Mouse (Mus musculus): ENCODE measurements at regions not wholly inside any gene's neighbourhood (a gene's known extent, or its start where the extent isn't known, plus 50 kb on each side); places are given as distances from the start of the nearest gene placed in this dataset.

DNA sequence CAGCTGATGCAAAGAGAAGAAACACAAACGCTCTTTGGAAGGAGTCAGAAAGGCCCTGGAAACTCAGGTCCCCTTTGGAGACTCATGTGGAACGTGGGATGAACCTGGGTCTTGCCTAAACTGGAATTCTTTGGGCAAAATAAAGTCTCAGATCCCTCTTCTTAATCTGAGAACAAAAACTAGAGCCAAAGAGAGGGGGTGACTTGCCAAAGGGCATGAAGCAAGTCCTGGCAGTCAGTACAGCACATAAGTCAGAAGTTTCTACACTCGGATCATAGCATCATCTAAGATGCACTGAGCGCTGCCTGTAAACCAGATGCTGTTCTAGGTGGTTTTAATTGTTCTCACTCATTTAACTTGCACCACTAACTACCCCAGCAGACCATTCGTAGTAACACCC, 101.8 kb upstream of the Usp24 start:
- H3K4me3 ChIP-seq (replicated peaks; ENCODE audit: low read length): no peak overlapping the region
- DNase-seq (ENCODE audit: low spot score): no peak

DNA sequence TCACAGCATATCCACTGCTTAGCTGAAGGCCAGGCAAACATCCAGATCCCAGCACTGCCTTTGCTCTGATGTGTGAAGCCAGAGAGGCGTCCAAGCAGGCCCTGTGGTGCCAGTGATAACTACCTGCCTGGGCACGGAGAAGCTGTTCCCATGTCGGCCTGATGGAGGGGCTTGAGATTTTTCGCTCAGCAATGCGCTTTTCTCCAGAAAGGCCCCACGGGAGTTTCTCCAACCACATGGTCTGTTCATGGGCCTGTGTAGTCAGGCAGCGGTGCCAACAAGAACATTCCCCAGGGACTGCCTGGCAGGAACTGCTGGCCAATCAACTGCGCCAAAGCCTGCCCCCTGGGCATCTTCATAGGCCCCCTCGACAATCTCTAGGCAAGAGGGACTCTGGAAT, 95.4 kb upstream of the Usp24 start:
- Histone ChIP-seq H3K4me2 (replicated peaks; ENCODE audit: low read depth, low read length, severe bottlenecking) (no peak overlapping the region), H3K36me3 (ENCODE audit: control insufficient read depth, insufficient read depth, low read length) (no peaks in the 10 kb centered on the region), H3K27me3 (ENCODE audit: control insufficient read depth, insufficient read depth, low read length) (no peaks in the 10 kb centered on the region), H3K9ac (ENCODE audit: low read depth, low read length, severe bottlenecking) (no peak overlapping the region), H3K9me3 (ENCODE audit: control insufficient read depth, low read length) (no peaks in the 10 kb centered on the region), H3K4me1 (ENCODE audit: control insufficient read depth, insufficient read depth, low read length) (peaks cover 18% of the 10 kb centered on the region), H3K27ac (replicated peaks; ENCODE audit: low read depth, low read length) (no peak overlapping the region), H3K4me3 (replicated peaks; ENCODE audit: low read length) (no peak overlapping the region)
- DNase-seq (ENCODE audit: low spot score) (peak; percentile 61), ATAC-seq (ENCODE audit: low FRiP score, low read depth) (no peak; the same call in 1 of the 2 replicates)
- WGBS: 33% methylated on average over 9 of the region's 9 CpGs
- no peak for TF ChIP-seq POLR2A (IDR thresholded peaks at IDR 0.05; ENCODE audit: borderline replicate concordance, extremely low read depth, insufficient read depth, insufficient read length)

More for the DNA sequence above, 101.8 kb upstream of the Usp24 start:
- Histone ChIP-seq H3K9me3 (ENCODE audit: control insufficient read depth, low read length) (no peaks in the 10 kb centered on the region), H3K36me3 (ENCODE audit: control insufficient read depth, insufficient read depth, low read length) (no peaks in the 10 kb centered on the region), H3K27me3 (ENCODE audit: control insufficient read depth, insufficient read depth, low read length) (no peaks in the 10 kb centered on the region), H3K4me1 (ENCODE audit: control insufficient read depth, insufficient read depth, low read length) (no peaks in the 10 kb centered on the region), H3K27ac (replicated peaks; ENCODE audit: low read depth, low read length) (no peak overlapping the region), H3K4me2 (replicated peaks; ENCODE audit: low read depth, low read length, severe bottlenecking) (no peak overlapping the region), H3K9ac (ENCODE audit: low read depth, low read length, severe bottlenecking) (no peak overlapping the region)
- TF ChIP-seq POLR2A (IDR thresholded peaks at IDR 0.05; ENCODE audit: borderline replicate concordance, extremely low read depth, insufficient read depth, insufficient read length): no peak
- ATAC-seq (ENCODE audit: low FRiP score, low read depth): no peak
- 69% methylated on average over 5 of the region's 5 CpGs for WGBS

DNA sequence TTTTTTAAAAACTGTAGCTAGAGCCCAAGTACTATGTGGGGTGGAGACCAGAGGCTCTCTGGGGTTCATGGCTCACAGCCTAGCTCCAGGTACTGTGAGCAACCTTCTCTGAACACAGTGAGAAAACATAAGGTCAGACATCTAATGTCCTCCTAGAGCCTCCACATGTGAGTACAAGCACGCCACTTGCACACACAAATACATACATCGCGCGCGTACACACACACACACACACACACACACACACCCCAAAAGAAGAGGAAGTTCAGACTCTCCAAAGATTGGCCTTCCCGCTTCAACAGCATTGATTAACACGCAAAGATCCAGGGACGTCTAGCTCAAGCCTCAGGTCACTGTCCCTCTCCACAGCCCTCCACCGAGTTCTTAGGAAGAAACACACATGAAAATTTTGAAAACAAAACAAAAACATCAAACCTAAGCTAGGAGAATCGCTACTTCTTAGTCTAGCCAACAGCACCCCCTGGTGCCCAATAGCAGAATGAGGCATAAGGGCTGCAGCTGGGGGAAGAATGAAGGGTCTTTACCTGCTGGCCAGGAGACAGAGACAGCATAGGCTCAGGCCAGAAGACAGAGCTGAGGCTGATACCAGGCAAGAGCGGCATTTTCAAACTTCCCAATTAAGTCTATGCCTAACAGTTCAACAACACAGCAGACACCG, 90.7 kb upstream of the Usp24 start:
- Histone ChIP-seq H3K9me3 (ENCODE audit: control insufficient read depth, low read length) (no peaks in the 10 kb centered on the region), H3K9ac (ENCODE audit: low read depth, low read length, severe bottlenecking) (no peak overlapping the region), H3K27ac (replicated peaks; ENCODE audit: low read depth, low read length) (no peak overlapping the region), H3K4me1 (ENCODE audit: control insufficient read depth, insufficient read depth, low read length) (peaks cover 16% of the 10 kb centered on the region), H3K4me2 (replicated peaks; ENCODE audit: low read depth, low read length, severe bottlenecking) (no peak overlapping the region), H3K27me3 (ENCODE audit: control insufficient read depth, insufficient read depth, low read length) (no peaks in the 10 kb centered on the region), H3K36me3 (ENCODE audit: control insufficient read depth, insufficient read depth, low read length) (no peaks in the 10 kb centered on the region), H3K4me3 (replicated peaks; ENCODE audit: low read length) (no peak overlapping the region)
- no peak for TF ChIP-seq POLR2A (IDR thresholded peaks at IDR 0.05; ENCODE audit: borderline replicate concordance, extremely low read depth, insufficient read depth, insufficient read length)
- no peak for ATAC-seq (ENCODE audit: low FRiP score, low read depth)
- peak; percentile 73 for DNase-seq (ENCODE audit: low spot score)
- WGBS: 47% methylated on average over 12 of the region's 12 CpGs

DNA sequence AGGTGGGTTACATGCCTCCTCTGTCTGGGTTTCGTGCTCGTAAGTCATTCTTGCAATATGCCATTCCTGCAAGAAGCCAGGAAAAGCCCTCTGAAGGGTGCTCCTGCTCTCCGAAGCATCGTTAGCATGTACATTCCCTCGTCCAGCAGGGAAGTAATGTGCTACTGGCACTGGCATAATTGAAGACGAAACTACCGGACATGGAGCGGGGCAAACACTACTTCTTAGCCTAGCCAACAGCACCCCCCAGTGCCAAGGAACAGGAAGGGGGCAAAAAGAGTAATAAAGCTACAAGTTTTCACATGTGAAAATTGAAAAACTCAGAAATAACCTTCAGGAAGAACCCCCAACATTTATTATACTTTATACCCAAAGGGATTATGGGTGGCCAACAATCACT, 88.6 kb upstream of the Usp24 start:
- no peak overlapping the region for H3K27ac ChIP-seq (replicated peaks; ENCODE audit: low read depth, low read length)
- 50% methylated on average over 8 of the region's 8 CpGs for WGBS
- H3K4me2 ChIP-seq (replicated peaks; ENCODE audit: low read depth, low read length, severe bottlenecking): no peak overlapping the region
- H3K9me3 ChIP-seq (ENCODE audit: control insufficient read depth, low read length): no peaks in the 10 kb centered on the region
- H3K27me3 ChIP-seq (ENCODE audit: control insufficient read depth, insufficient read depth, low read length): no peaks in the 10 kb centered on the region
- no peak overlapping the region for H3K9ac ChIP-seq (ENCODE audit: low read depth, low read length, severe bottlenecking)
- ATAC-seq (ENCODE audit: low FRiP score, low read depth): no peak
- H3K4me1 ChIP-seq (ENCODE audit: control insufficient read depth, insufficient read depth, low read length): peaks cover 8% of the 10 kb centered on the region; the same call in 1 of the 2 replicates
- H3K36me3 ChIP-seq (ENCODE audit: control insufficient read depth, insufficient read depth, low read length): no peaks in the 10 kb centered on the region
- no peak for DNase-seq (ENCODE audit: low spot score)
- H3K4me3 ChIP-seq (replicated peaks; ENCODE audit: low read length): no peak overlapping the region
- TF ChIP-seq POLR2A (IDR thresholded peaks at IDR 0.05; ENCODE audit: borderline replicate concordance, extremely low read depth, insufficient read depth, insufficient read length): no peak

DNA sequence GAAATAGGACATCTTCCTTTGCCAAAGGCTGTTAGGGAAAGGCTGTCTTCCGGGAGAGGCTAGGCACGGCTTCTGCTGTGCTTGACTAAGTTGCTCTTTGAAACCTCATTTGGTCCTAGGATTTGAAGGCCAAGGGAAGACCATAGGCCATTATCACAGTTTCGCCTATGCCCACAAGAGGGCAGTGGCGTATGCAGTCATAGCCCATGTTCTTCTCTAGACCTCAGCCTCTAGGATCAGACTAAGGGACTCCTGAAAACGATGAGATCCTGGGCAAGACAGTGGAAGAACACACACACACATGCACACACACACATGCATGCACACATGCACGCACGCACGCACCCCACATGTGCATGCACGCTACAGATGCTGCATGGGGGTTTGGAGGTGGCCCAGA, 87.5 kb upstream of the Usp24 start:
- WGBS: 41% methylated on average over 9 of the region's 9 CpGs
- ATAC-seq (ENCODE audit: low FRiP score, low read depth): peak; percentile 62; the same call in 1 of the 2 replicates
- H3K4me2 ChIP-seq (replicated peaks; ENCODE audit: low read depth, low read length, severe bottlenecking): no peak overlapping the region

More for the DNA sequence above, 87.5 kb upstream of the Usp24 start:
- H3K4me3 ChIP-seq (replicated peaks; ENCODE audit: low read length): no peak overlapping the region
- H3K27ac ChIP-seq (replicated peaks; ENCODE audit: low read depth, low read length): no peak overlapping the region
- no peaks in the 10 kb centered on the region for H3K27me3 ChIP-seq (ENCODE audit: control insufficient read depth, insufficient read depth, low read length)
- DNase-seq (ENCODE audit: low spot score): peak; percentile 88
- no peak overlapping the region for H3K9ac ChIP-seq (ENCODE audit: low read depth, low read length, severe bottlenecking)
- no peaks in the 10 kb centered on the region for H3K9me3 ChIP-seq (ENCODE audit: control insufficient read depth, low read length)
- no peak for TF ChIP-seq POLR2A (IDR thresholded peaks at IDR 0.05; ENCODE audit: borderline replicate concordance, extremely low read depth, insufficient read depth, insufficient read length)
- H3K36me3 ChIP-seq (ENCODE audit: control insufficient read depth, insufficient read depth, low read length): no peaks in the 10 kb centered on the region
- H3K4me1 ChIP-seq (ENCODE audit: control insufficient read depth, insufficient read depth, low read length): peaks cover 8% of the 10 kb centered on the region; the same call in 1 of the 2 replicates
